Mouse (Mus musculus): Measurements from ENCODE around the gene Xkr7. TPM values are rescaled to one million over a fixed set of nuclear protein-coding genes. Genes with fewer than 3 reads are reported as not detected.

Gene Xkr7
- polyA plus RNA-seq, 1 experiment = not detected

DNA sequence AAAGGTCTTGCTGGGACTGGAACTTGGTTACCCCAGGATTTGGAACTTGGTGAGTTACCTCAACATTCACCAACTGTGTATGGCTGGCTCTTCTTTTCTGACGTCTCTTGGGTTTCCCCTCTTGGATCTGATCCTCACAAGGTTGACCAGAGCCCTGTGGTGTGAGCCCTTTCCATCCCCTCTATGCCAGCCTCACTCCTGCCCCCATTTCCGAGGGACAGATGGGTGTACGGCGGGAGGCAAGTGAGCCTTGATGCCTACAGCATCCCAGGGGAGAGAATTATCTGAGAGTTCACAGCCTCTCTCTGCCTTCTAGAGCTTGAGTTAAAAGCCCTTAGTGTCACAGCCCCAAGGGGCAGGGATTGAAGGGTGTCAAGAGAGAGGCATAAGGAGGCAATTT, 4.2 kb upstream of the Xkr7 start:
- 0 out of 2 replicates have a peak, but pooled peaks cover 2% of the 10 kb centered on the region for H3K27me3 ChIP-seq (ENCODE audit: control insufficient read depth, insufficient read depth, low read length, poor library complexity, severe bottlenecking)
- TF ChIP-seq CTCF (IDR thresholded peaks at IDR 0.05; ENCODE audit: low read depth, low read length) (no peak), POLR2A (IDR thresholded peaks at IDR 0.05; ENCODE audit: insufficient read depth, low read length) (no peak), EP300 (IDR thresholded peaks at IDR 0.05; ENCODE audit: insufficient read depth, low read depth, low read length) (no peak)

DNA sequence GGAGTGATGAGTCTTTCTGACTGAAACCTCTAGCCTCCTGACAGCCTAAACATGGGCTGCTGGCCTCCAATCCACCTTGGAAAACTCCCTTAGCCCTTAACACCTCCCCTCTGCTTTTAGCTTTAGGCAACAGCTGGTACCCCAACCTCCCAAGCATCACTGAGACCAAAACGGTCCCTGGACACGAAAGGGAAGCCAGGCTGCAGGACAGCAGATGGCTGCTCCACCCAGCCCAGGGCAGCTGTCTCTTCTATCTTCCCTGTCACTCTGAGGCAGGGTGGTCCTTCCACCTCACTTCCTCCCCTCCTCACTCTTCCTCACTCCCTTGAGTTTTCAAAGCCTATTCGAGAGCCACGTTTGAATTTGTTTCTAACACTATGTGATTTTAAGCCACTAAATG, 1.2 kb upstream of the Xkr7 start:
- no peak overlapping the region for H3K9ac ChIP-seq (ENCODE audit: low read depth, poor library complexity, severe bottlenecking)
- no peak for TF ChIP-seq EP300 (IDR thresholded peaks at IDR 0.05; ENCODE audit: insufficient read depth, low read depth, low read length)
- no peak for TF ChIP-seq CTCF (IDR thresholded peaks at IDR 0.05; ENCODE audit: low read depth, low read length)
- no peak for TF ChIP-seq POLR2A (IDR thresholded peaks at IDR 0.05; ENCODE audit: insufficient read depth, low read length)
- H3K27ac ChIP-seq (ENCODE audit: insufficient read depth, low read length) = no peak overlapping the region
- 0 out of 2 replicates have a peak, but pooled peaks cover 2% of the 10 kb centered on the region for H3K27me3 ChIP-seq (ENCODE audit: control insufficient read depth, insufficient read depth, low read length, poor library complexity, severe bottlenecking)
- H3K9me3 ChIP-seq (replicated peaks; ENCODE audit: control insufficient read depth, insufficient read depth, low read length, poor library complexity, severe bottlenecking) = no peaks in the 10 kb centered on the region
- no peaks in the 10 kb centered on the region for H3K4me1 ChIP-seq (ENCODE audit: control insufficient read depth, insufficient read depth, low read length)
- H3K36me3 ChIP-seq (ENCODE audit: control insufficient read depth, insufficient read depth, low read length, poor library complexity, severe bottlenecking) = no peaks in the 10 kb centered on the region
- no peak overlapping the region for H3K4me3 ChIP-seq (ENCODE audit: low read depth, low read length)

More for the DNA sequence above, 4.2 kb upstream of the Xkr7 start:
- Histone ChIP-seq H3K36me3 (ENCODE audit: control insufficient read depth, insufficient read depth, low read length, poor library complexity, severe bottlenecking) (no peaks in the 10 kb centered on the region), H3K9ac (ENCODE audit: low read depth, poor library complexity, severe bottlenecking) (no peak overlapping the region), H3K9me3 (replicated peaks; ENCODE audit: control insufficient read depth, insufficient read depth, low read length, poor library complexity, severe bottlenecking) (no peaks in the 10 kb centered on the region), H3K27ac (ENCODE audit: insufficient read depth, low read length) (no peak overlapping the region), H3K4me1 (ENCODE audit: control insufficient read depth, insufficient read depth, low read length) (no peaks in the 10 kb centered on the region), H3K4me3 (ENCODE audit: low read depth, low read length) (no peak overlapping the region)

DNA sequence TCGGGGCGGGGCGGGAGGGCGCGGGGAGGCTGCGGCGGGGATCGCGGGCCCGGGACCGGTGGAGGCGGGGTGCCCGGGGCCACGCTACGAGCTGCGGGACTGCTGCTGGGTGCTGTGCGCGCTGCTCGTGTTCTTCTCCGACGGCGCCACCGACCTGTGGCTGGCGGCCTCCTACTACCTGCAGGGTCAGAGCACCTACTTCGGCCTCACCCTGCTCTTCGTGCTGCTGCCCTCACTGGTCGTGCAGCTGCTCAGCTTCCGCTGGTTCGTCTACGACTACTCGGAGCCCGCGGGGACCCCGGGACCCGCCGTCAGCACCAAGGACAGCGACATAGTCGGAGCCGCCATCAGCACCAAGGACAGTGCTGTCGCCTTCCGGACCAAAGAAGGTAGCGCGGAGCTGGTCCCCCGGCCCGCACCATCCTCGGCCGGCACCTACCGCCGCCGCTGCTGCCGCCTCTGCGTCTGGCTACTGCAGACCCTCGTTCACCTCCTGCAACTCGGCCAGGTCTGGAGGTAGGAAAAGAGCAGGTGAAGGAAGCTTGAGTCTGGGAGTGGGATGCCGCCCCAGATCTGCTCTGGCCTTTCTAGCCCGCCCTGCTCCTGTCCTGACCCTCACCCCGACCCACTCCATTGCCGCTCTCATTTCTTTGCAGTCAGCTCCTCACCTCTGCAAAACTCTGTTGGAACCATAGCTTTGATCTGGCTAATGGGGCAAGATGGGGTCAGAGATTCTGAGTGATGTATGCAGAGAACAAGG, 611 bp downstream of the Xkr7 start:
- no peaks in the 10 kb centered on the region for H3K4me1 ChIP-seq (ENCODE audit: control insufficient read depth, insufficient read depth, low read length)
- peak overlapping the region; percentile 46 for H3K9ac ChIP-seq (ENCODE audit: low read depth, poor library complexity, severe bottlenecking)
- no peaks in the 10 kb centered on the region for H3K36me3 ChIP-seq (ENCODE audit: control insufficient read depth, insufficient read depth, low read length, poor library complexity, severe bottlenecking)
- peak overlapping the region; percentile 54 for H3K4me3 ChIP-seq (ENCODE audit: low read depth, low read length)
- no peaks in the 10 kb centered on the region for H3K9me3 ChIP-seq (replicated peaks; ENCODE audit: control insufficient read depth, insufficient read depth, low read length, poor library complexity, severe bottlenecking)
- TF ChIP-seq CTCF (IDR thresholded peaks at IDR 0.05; ENCODE audit: low read depth, low read length) (no peak), EP300 (IDR thresholded peaks at IDR 0.05; ENCODE audit: insufficient read depth, low read depth, low read length) (no peak), POLR2A (IDR thresholded peaks at IDR 0.05; ENCODE audit: insufficient read depth, low read length) (no peak)
- H3K27me3 ChIP-seq (ENCODE audit: control insufficient read depth, insufficient read depth, low read length, poor library complexity, severe bottlenecking) = no peaks in the 10 kb centered on the region
- H3K27ac ChIP-seq (ENCODE audit: insufficient read depth, low read length) = no peak overlapping the region

DNA sequence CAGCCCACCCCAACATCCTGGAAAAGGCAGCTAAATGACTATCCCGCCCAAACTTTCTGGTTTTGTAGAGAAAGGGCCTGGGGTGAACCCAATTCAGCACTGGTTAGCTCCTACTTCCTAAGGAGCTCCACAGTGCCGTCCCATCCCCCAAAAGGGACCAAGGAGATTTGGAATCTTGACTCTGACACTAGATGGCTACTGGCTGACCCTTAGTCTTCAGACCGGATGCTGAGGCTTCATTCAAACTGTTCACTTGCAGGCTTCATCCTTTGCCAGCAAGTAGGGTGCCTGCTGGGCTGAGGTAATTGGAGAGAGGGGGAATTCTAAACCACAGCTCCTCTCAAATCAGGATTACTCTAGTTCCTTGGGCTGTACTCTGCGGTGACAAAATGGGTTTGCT, 1.3 kb downstream of the Xkr7 start:
- TF ChIP-seq EP300 (IDR thresholded peaks at IDR 0.05; ENCODE audit: insufficient read depth, low read depth, low read length) (no peak), POLR2A (IDR thresholded peaks at IDR 0.05; ENCODE audit: insufficient read depth, low read length) (no peak)
- Histone ChIP-seq H3K4me3 (ENCODE audit: low read depth, low read length) (no peak overlapping the region), H3K4me1 (ENCODE audit: control insufficient read depth, insufficient read depth, low read length) (no peaks in the 10 kb centered on the region), H3K27me3 (ENCODE audit: control insufficient read depth, insufficient read depth, low read length, poor library complexity, severe bottlenecking) (no peaks in the 10 kb centered on the region), H3K27ac (ENCODE audit: insufficient read depth, low read length) (no peak overlapping the region), H3K36me3 (ENCODE audit: control insufficient read depth, insufficient read depth, low read length, poor library complexity, severe bottlenecking) (no peaks in the 10 kb centered on the region), H3K9me3 (replicated peaks; ENCODE audit: control insufficient read depth, insufficient read depth, low read length, poor library complexity, severe bottlenecking) (no peaks in the 10 kb centered on the region), H3K9ac (ENCODE audit: low read depth, poor library complexity, severe bottlenecking) (no peak overlapping the region)

DNA sequence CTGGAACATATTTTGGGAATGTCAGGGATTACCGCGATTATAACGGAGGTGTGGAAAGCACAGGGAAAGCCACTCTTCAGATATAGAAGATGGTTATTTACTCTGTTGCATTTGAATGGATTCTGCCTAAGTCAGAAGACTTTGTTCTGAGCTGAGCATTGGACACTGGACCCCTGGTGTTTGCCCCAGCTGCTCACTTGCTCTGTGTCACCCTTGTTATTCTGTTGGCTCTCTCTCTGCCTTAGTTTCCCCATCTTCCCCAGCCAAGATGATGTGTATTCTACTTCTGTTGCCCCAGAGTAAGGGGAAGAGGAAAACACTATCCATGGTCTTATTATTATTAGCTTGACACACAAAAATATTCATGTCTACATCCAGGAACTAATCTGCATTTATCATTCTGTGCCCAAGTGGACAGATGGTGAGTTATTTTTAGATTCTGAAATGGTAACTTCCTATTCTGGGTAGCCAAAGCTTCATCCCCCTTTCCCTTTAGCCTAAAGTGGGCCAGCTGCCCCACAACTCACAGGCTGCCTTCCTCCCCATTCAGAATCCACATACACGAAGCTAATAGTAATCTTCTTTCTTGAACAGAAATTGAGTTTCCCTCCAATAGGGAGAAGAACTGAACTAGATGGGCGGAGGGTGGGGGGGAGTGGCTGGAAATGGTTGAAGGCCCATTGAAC, 2.0 kb downstream of the Xkr7 start:
- H3K27me3 ChIP-seq (ENCODE audit: control insufficient read depth, insufficient read depth, low read length, poor library complexity, severe bottlenecking) = no peaks in the 10 kb centered on the region
- no peak for TF ChIP-seq EP300 (IDR thresholded peaks at IDR 0.05; ENCODE audit: insufficient read depth, low read depth, low read length)
- TF ChIP-seq POLR2A (IDR thresholded peaks at IDR 0.05; ENCODE audit: insufficient read depth, low read length) = no peak
- TF ChIP-seq CTCF (IDR thresholded peaks at IDR 0.05; ENCODE audit: low read depth, low read length) = no peak
- H3K36me3 ChIP-seq (ENCODE audit: control insufficient read depth, insufficient read depth, low read length, poor library complexity, severe bottlenecking) = no peaks in the 10 kb centered on the region
- no peaks in the 10 kb centered on the region for H3K9me3 ChIP-seq (replicated peaks; ENCODE audit: control insufficient read depth, insufficient read depth, low read length, poor library complexity, severe bottlenecking)
- H3K4me3 ChIP-seq (ENCODE audit: low read depth, low read length) = no peak overlapping the region
- no peaks in the 10 kb centered on the region for H3K4me1 ChIP-seq (ENCODE audit: control insufficient read depth, insufficient read depth, low read length)
- no peak overlapping the region for H3K27ac ChIP-seq (ENCODE audit: insufficient read depth, low read length)
- no peak overlapping the region for H3K9ac ChIP-seq (ENCODE audit: low read depth, poor library complexity, severe bottlenecking)

DNA sequence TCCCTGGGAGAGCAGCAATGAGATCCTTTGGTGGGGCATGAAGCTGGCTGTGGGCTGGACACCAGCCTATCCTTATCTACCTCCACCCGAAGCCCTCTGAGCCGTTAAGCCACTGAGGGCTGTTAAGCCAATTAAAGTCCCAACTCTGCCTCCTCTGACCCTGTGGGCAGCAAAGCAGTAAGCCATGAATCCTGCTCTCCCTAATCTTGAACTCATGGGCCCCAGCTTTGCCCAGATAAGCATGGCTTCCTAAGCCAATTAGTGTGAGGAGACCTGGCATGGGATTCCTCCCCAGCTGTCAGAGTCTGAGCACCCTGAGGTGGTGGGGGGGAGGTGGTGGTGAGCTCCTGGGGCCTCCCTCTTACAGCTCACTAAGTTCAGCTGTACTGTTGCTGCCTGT, 5.0 kb downstream of the Xkr7 start:
- TF ChIP-seq POLR2A (IDR thresholded peaks at IDR 0.05; ENCODE audit: insufficient read depth, low read length) (no peak), CTCF (IDR thresholded peaks at IDR 0.05; ENCODE audit: low read depth, low read length) (no peak), EP300 (IDR thresholded peaks at IDR 0.05; ENCODE audit: insufficient read depth, low read depth, low read length) (no peak)
- Histone ChIP-seq H3K27ac (ENCODE audit: insufficient read depth, low read length) (no peak overlapping the region), H3K4me3 (ENCODE audit: low read depth, low read length) (no peak overlapping the region), H3K4me1 (ENCODE audit: control insufficient read depth, insufficient read depth, low read length) (no peaks in the 10 kb centered on the region), H3K27me3 (ENCODE audit: control insufficient read depth, insufficient read depth, low read length, poor library complexity, severe bottlenecking) (no peaks in the 10 kb centered on the region), H3K9ac (ENCODE audit: low read depth, poor library complexity, severe bottlenecking) (no peak overlapping the region), H3K9me3 (replicated peaks; ENCODE audit: control insufficient read depth, insufficient read depth, low read length, poor library complexity, severe bottlenecking) (no peaks in the 10 kb centered on the region), H3K36me3 (ENCODE audit: control insufficient read depth, insufficient read depth, low read length, poor library complexity, severe bottlenecking) (no peaks in the 10 kb centered on the region)

Measured in ES-Bruce4 (cell line).